Mouse (Mus musculus) cortical plate, adult 2 months (tissue): ENCODE data around the gene Tssk6.

ENCODE experiments used
- CTCF ChIP-seq: fragments of 200-500 bp; IDR thresholded peaks from 2 replicates; pipeline ENCODE4 v1.5.1; 2011; ENCODE audit warnings: mild to moderate bottlenecking, control low read depth, low read length; ENCODE audit not compliant: insufficient read depth; ENCODE audit errors: extremely low read depth
- POLR2A ChIP-seq: fragments of 200-500 bp; IDR thresholded peaks from 2 replicates; pipeline ENCODE4 v1.6.1; 2011; ENCODE audit warnings: mild to moderate bottlenecking, low read length, control low read depth; ENCODE audit not compliant: insufficient read depth; ENCODE audit errors: extremely low read depth

DNA sequence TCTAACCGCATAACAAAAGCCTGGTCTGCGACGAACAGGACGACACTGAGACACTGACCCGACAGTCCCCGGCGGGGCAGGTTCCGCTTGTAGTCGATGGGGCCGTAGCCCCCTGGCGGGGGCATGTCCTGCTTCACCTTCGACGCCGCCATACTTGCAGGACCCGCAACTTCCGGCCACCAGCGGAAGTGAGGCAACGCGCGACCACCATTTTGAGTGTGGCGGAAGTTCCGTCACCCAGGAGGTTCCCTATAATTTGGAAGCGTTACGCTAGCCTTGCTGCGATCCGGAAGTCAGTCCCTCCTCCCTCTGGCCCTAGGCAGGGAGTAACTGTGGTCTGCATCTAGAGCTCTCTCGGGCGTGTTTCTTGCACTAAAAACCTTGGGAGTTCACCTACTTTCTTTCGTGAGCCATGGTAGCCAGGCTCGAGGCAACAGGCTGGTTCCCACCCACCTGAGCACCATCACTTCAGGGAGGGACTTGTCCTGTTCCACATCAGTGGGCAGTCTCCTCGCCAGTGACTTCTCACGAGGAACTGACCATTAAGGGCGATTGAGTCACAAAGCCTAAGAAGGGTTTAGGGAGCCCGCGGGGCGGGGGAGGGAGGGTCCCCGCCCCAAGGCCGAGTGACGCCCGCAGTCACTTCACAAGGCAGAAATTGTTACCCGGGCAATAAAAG, 361 bp upstream of the Tssk6 start:
- peak; percentile 33; the same call in 1 of the 2 replicates for TF ChIP-seq CTCF
- peak; percentile 81 for TF ChIP-seq POLR2A
